Mouse (Mus musculus) CH12.LX (cell line): ENCODE results near the gene Ccdc51. TPM values are rescaled to one million over a fixed set of nuclear protein-coding genes. Genes with fewer than 3 reads are reported as not detected.

Experiments
- DNase-seq: peaks from one replicate; pipeline ENCODE4 v3.0.0-alpha.2; 2013; ENCODE audit errors: extremely low read depth
- H3K27ac ChIP-seq: 2 replicates; pipeline ENCODE4 v1.5.1; 2012; ENCODE audit warnings: low read depth, mild to moderate bottlenecking, control low read depth, moderate library complexity; ENCODE audit not compliant: insufficient read depth
- H3K27me3 ChIP-seq: replicated peaks from 2 replicates; pipeline ENCODE3; 2012; ENCODE audit warnings: inconsistent platforms
- H3K36me3 ChIP-seq, 2 experiments: replicated peaks in 1 of 2; 2 replicates each; pipeline versions ENCODE3 to v1.6.1; 2012; ENCODE audit warnings: inconsistent platforms in 1 of 2, low read length in 1 of 2, mild to moderate bottlenecking in 1 of 2, mixed read lengths in 1 of 2, moderate library complexity in 1 of 2; ENCODE audit not compliant: control insufficient read depth in 1 of 2, insufficient read depth in 1 of 2
- H3K4me1 ChIP-seq, 2 experiments: 2 replicates each; pipeline ENCODE4 v1.6.1; 2012; ENCODE audit warnings: inconsistent platforms in 1 of 2, moderate library complexity in 1 of 2; ENCODE audit not compliant: insufficient read depth in 2 of 2, control insufficient read depth in 1 of 2
- H3K4me2 ChIP-seq: 2 replicates; pipeline ENCODE4 v1.6.1; 2012; ENCODE audit warnings: low read depth, mild to moderate bottlenecking, control low read depth; ENCODE audit not compliant: poor library complexity, insufficient read depth, severe bottlenecking
- H3K4me3 ChIP-seq, 3 experiments: fragments of 150-350 bp in 1 of 3; sonication (generic) in 1 of 3; replicated peaks in 1 of 3; 2 replicates each; pipeline versions ENCODE3 to v1.5.1; 2011 to 2012; ENCODE audit warnings: low read depth in 2 of 3, low read length in 2 of 3, mild to moderate bottlenecking in 2 of 3, moderate library complexity in 2 of 3, control low read depth in 1 of 3, improper control_type of control experiment in 1 of 3, inconsistent platforms in 1 of 3, mixed read lengths in 1 of 3; ENCODE audit not compliant: poor library complexity in 1 of 3
- H3K79me2 ChIP-seq: replicated peaks from 2 replicates; pipeline ENCODE4 v1.6.1; 2012; ENCODE audit warnings: mild to moderate bottlenecking, moderate library complexity; ENCODE audit not compliant: control insufficient read depth, poor library complexity, insufficient read depth, severe bottlenecking; ENCODE audit errors: extremely low read depth
- H3K9ac ChIP-seq: 2 replicates; pipeline ENCODE4 v1.6.1; 2012; ENCODE audit warnings: low read depth, mild to moderate bottlenecking, control low read depth, moderate library complexity; ENCODE audit not compliant: insufficient read depth
- H3K9me3 ChIP-seq: replicated peaks from 2 replicates; pipeline ENCODE3; 2012; ENCODE audit warnings: low read length, inconsistent platforms, mixed read lengths
- CTCF ChIP-seq, 2 experiments: IDR thresholded peaks in 1 of 2; conservative IDR thresholded peaks in 1 of 2; 2 replicates each; pipeline ENCODE4 v1.5.1; 2011 to 2012; ENCODE audit warnings: low read depth in 2 of 2, low read length in 2 of 2, improper control_type of control experiment in 1 of 2, inconsistent platforms in 1 of 2, mild to moderate bottlenecking in 1 of 2, moderate library complexity in 1 of 2
- ELF1 ChIP-seq: IDR thresholded peaks from 2 replicates; pipeline ENCODE4 v1.6.1; 2014; ENCODE audit warnings: low read depth, mild to moderate bottlenecking, inconsistent platforms, low read length, improper control_type of control experiment
- EP300 ChIP-seq: IDR thresholded peaks from 2 replicates; pipeline ENCODE4 v1.6.1; 2011; ENCODE audit warnings: low read length, improper control_type of control experiment
- IRF4 ChIP-seq: IDR thresholded peaks from 2 replicates; pipeline ENCODE4 v1.6.1; 2014; ENCODE audit warnings: low read depth, mild to moderate bottlenecking, inconsistent platforms, low read length, improper control_type of control experiment
- JUND ChIP-seq: conservative IDR thresholded peaks from 2 replicates; pipeline ENCODE4 v1.6.1; 2011; ENCODE audit warnings: low read depth, low read length, improper control_type of control experiment
- KAT2A ChIP-seq: IDR thresholded peaks from 2 replicates; pipeline ENCODE4 v1.6.1; 2012; ENCODE audit warnings: low read length, improper control_type of control experiment, inconsistent platforms; ENCODE audit not compliant: insufficient replicate concordance
- MAFK ChIP-seq: IDR thresholded peaks from 2 replicates; pipeline ENCODE4 v1.6.1; 2011; ENCODE audit warnings: low read length, improper control_type of control experiment; ENCODE audit not compliant: insufficient replicate concordance
- MAZ ChIP-seq: IDR thresholded peaks from 2 replicates; pipeline ENCODE4 v1.6.1; 2012; ENCODE audit warnings: low read depth, mild to moderate bottlenecking, inconsistent platforms, low read length, improper control_type of control experiment, moderate library complexity
- MXI1 ChIP-seq: IDR thresholded peaks from 2 replicates; pipeline ENCODE4 v1.6.1; 2011; ENCODE audit warnings: mild to moderate bottlenecking, low read depth, low read length, improper control_type of control experiment
- MYC ChIP-seq: IDR thresholded peaks from 2 replicates; pipeline ENCODE4 v1.6.1; 2011; ENCODE audit warnings: low read depth, mild to moderate bottlenecking, improper control_type of control experiment, low read length
- NRF1 ChIP-seq: IDR thresholded peaks from 2 replicates; pipeline ENCODE4 v1.6.1; 2014; ENCODE audit warnings: low read depth, mild to moderate bottlenecking, inconsistent platforms, low read length, improper control_type of control experiment, moderate library complexity
- POLR2A ChIP-seq: IDR thresholded peaks from 2 replicates; pipeline ENCODE4 v1.6.1; 2011; ENCODE audit warnings: low read depth, mild to moderate bottlenecking, improper control_type of control experiment, low read length
- POLR2AphosphoS2 ChIP-seq: IDR thresholded peaks from 2 replicates; pipeline ENCODE4 v1.6.1; 2011; ENCODE audit warnings: low read depth, low read length, improper control_type of control experiment
- RCOR1 ChIP-seq: conservative IDR thresholded peaks from 2 replicates; pipeline ENCODE4 v1.6.1; 2012; ENCODE audit warnings: low read depth, mild to moderate bottlenecking, inconsistent platforms, low read length, improper control_type of control experiment
- SIN3A ChIP-seq: IDR thresholded peaks from 2 replicates; pipeline ENCODE4 v1.6.1; 2012; ENCODE audit warnings: low read length, improper control_type of control experiment, inconsistent platforms
- TBP ChIP-seq: conservative IDR thresholded peaks from 2 replicates; pipeline ENCODE4 v1.6.1; 2011; ENCODE audit warnings: low read depth, low read length, improper control_type of control experiment
- UBTF ChIP-seq: IDR thresholded peaks from 2 replicates; pipeline ENCODE4 v1.6.1; 2012; ENCODE audit warnings: low read depth, mild to moderate bottlenecking, inconsistent platforms, low read length, improper control_type of control experiment, moderate library complexity
- USF1 ChIP-seq: IDR thresholded peaks from 2 replicates; pipeline ENCODE4 v1.6.1; 2014; ENCODE audit warnings: low read depth, mild to moderate bottlenecking, inconsistent platforms, low read length, improper control_type of control experiment
- ZC3H11A ChIP-seq: IDR thresholded peaks from 2 replicates; pipeline ENCODE4 v1.6.1; 2012; ENCODE audit warnings: low read depth, mild to moderate bottlenecking, inconsistent platforms, low read length, improper control_type of control experiment
- ZKSCAN1 ChIP-seq: IDR thresholded peaks from 2 replicates; pipeline ENCODE4 v1.6.1; 2012; ENCODE audit warnings: low read depth, inconsistent platforms, low read length, improper control_type of control experiment, borderline replicate concordance
- ZMIZ1 ChIP-seq: IDR thresholded peaks from 2 replicates; pipeline ENCODE4 v1.6.1; 2012; ENCODE audit warnings: low read depth, mild to moderate bottlenecking, inconsistent platforms, low read length, improper control_type of control experiment
- dilution Hi-C: fragments of 300-500 bp; cut with MboI; formaldehyde crosslinking; loops from 2 replicates; pipeline ENCODE4 v1.14.3; 2020; ENCODE audit warnings: low sequenced_read_pairs; ENCODE audit not compliant: extremely low pct_unique_long_range_greater_than_20kb, extremely low pct_ligation_motif_present
- in situ Hi-C: fragments of 300-500 bp; cut with MboI; formaldehyde crosslinking; loops from 3 replicates; pipeline ENCODE4 v1.14.3; 2019; ENCODE audit warnings: low sequenced_read_pairs, low pct_ligation_motif_present, low pct_unique_long_range_greater_than_20kb, mixed read lengths
- polyA plus RNA-seq: library from polyadenylated mRNA; unstranded; fragments of >175 nt; gene quantifications from 2 replicates; pipeline ENCODE4 v1.2.1, GENCODE M21; 2012; ENCODE audit warnings: low read depth; ENCODE audit not compliant: insufficient read length
- total RNA-seq, 2 experiments: library from RNA; depleted of rRNA; stranded (reverse); fragments of 300-350 nt in 1 of 2; fragments of >200 nt in 1 of 2; gene quantifications; 2 replicates each; pipeline ENCODE4 v1.2.3; 2012 to 2014

The Ccdc51 gene
- total and polyA plus RNA-seq, 3 experiments, result 7.6 to 18.2 (median 16.2) TPM

GRCm38 (mm10) chr9:109057543-109057942, 24.8 kb upstream of the Ccdc51 start:
- Histone ChIP-seq H3K36me3 (peaks cover 38 to 64% of the 10 kb centered on the region in 2 experiments), H3K9me3 (no peaks in the 10 kb centered on the region), H3K79me2 (peaks cover 49% of the 10 kb centered on the region)
- dilution Hi-C loops, result no loop called here
- in situ Hi-C loops, result no loop called here
- TF ChIP-seq SIN3A (no peak), UBTF (0 out of 2 replicates have a peak, but pooled peaks have one; percentile 17), POLR2AphosphoS2 (peak; percentile 36; the same call in 1 of the 2 replicates)
- TF ChIP-seq, all 38 proteins: peak for 2
- H3K4me2 ChIP-seq, result peak overlapping the region; percentile 55
- H3K4me3 ChIP-seq, result peak overlapping the region in 2 of 3 experiments; percentile 46 to 53
- H3K9ac ChIP-seq, result no peak overlapping the region; the same call in 1 of the 2 replicates
- no peaks in the 10 kb centered on the region for H3K27me3 ChIP-seq
- peak overlapping the region; percentile 89 for H3K27ac ChIP-seq
- DNase-seq, result no peak
- peaks cover 40 to 73% of the 10 kb centered on the region in 2 experiments for H3K4me1 ChIP-seq

GRCm38 (mm10) chr9:109058006-109058765, 24.1 kb upstream of the Ccdc51 start:
- in situ Hi-C loops, result no loop called here
- Histone ChIP-seq H3K4me2 (peak overlapping the region; percentile 55), H3K4me3 (peak overlapping the region; percentile 35 to 53 (median 46)), H3K79me2 (peaks cover 43% of the 10 kb centered on the region), H3K9ac (peak overlapping the region; percentile 23; the same call in 1 of the 2 replicates), H3K27ac (peak overlapping the region; percentile 89), H3K27me3 (no peaks in the 10 kb centered on the region), H3K4me1 (peaks cover 35 to 67% of the 10 kb centered on the region in 2 experiments), H3K9me3 (no peaks in the 10 kb centered on the region), H3K36me3 (peaks cover 42 to 68% of the 10 kb centered on the region in 2 experiments)
- 0 out of 2 replicates have a peak, but pooled peaks have one; percentile 25 for TF ChIP-seq SIN3A
- 0 out of 2 replicates have a peak, but pooled peaks have one; percentile 32 for TF ChIP-seq MXI1
- no peak for TF ChIP-seq NRF1
- TF ChIP-seq MAFK, result no peak
- TF ChIP-seq TBP, result no peak
- TF ChIP-seq POLR2AphosphoS2, result peak; percentile 3; the same call in 1 of the 2 replicates
- no peak for DNase-seq
- dilution Hi-C loops, result no loop called here

GRCm38 (mm10) chr9:109059136-109059903, 23.0 kb upstream of the Ccdc51 start, which contains the start of gene Trex1:
Gene Trex1, minus strand, starts transcription at chr9:109059734.
- dilution Hi-C loops (no loop called here), in situ Hi-C loops (no loop called here)
- H3K4me2 ChIP-seq, result peak within 1 kb of the TSS; percentile 55
- H3K27ac ChIP-seq, result peak within 1 kb of the TSS; percentile 89
- H3K4me3 ChIP-seq, result peak within 1 kb of the TSS; percentile 35 to 53 (median 46)
- H3K79me2 ChIP-seq, result peaks cover 33% of the 10 kb centered on the region
- H3K27me3 ChIP-seq, result no peaks in the 10 kb centered on the region
- H3K36me3 ChIP-seq, result peaks cover 50 to 79% of the 10 kb centered on the region in 2 experiments
- H3K9me3 ChIP-seq, result no peaks in the 10 kb centered on the region
- H3K9ac ChIP-seq, result peak within 1 kb of the TSS; percentile 37
- peaks cover 35 to 56% of the 10 kb centered on the region in 2 experiments for H3K4me1 ChIP-seq
- DNase-seq, result peak; percentile 88
- TF ChIP-seq ZKSCAN1 (no peak), JUND (no peak), CTCF (conservative IDR thresholded peaks at IDR 0.05 in 1 of 2, IDR thresholded peaks at IDR 0.05 in 1 of 2; ENCODE audit: low read depth in 2 of 2, low read length in 2 of 2) (peak; percentile 84 to 97), KAT2A (no peak), MYC (peak; percentile 68), NRF1 (0 out of 2 replicates have a peak, but pooled peaks have one; percentile 2), USF1 (no peak), RCOR1 (no peak), MXI1 (no peak; the same call in 1 of the 2 replicates), ZC3H11A (peak; percentile 47; the same call in 1 of the 2 replicates), POLR2A (peak; percentile 95), ZMIZ1 (peak; percentile 96), ELF1 (peak; percentile 89), MAZ (peak; percentile 95), EP300 (no peak; the same call in 1 of the 2 replicates), IRF4 (peak; percentile 40; the same call in 1 of the 2 replicates)
